7 mouse cellular contexts compared by ENCODE assay signal in genomic region chr5:131306321-131306907, GRCm38 (mm10). TPM values are rescaled to one million over a fixed set of nuclear protein-coding genes. Genes with fewer than 3 reads are reported as not detected.
DNase-seq lines count a peak whose midpoint lies in the region; ATAC-seq and TF ChIP-seq lines count a peak whose summit lies in the region.

No protein-coding gene starts in this region.

- H3K27ac ChIP-seq in intestine, postnatal 0 days (ENCODE audit: low read depth, low read length) = no peak overlapping the region
- peak overlapping the region; percentile 93 for H3K27ac ChIP-seq in neural tube, embryonic 13.5 days (replicated peaks)

- H3K36me3 ChIP-seq in intestine, postnatal 0 days (ENCODE audit: control insufficient read depth, insufficient read depth) = no peaks in the 10 kb centered on the region
- no peaks in the 10 kb centered on the region for H3K36me3 ChIP-seq in neural tube, embryonic 13.5 days

- TF ChIP-seq CTCF in intestine, postnatal 0 days (IDR thresholded peaks at IDR 0.05; ENCODE audit: low read depth) = no peak

- under 1% methylated on average over 39 of the region's 39 CpGs for WGBS in intestine, postnatal 0 days
- under 1% methylated on average over 39 of the region's 39 CpGs for WGBS in neural tube, embryonic 13.5 days

- no peak for ATAC-seq in intestine, postnatal 0 days
- peak; percentile 28 for ATAC-seq in neural tube, embryonic 13.5 days (ENCODE audit: low read depth)

- intact Hi-C loops in gastrocnemius, postnatal 14 days (cut with DNase I; ENCODE audit: low total_unique reads) = no loop called here

- no peak overlapping the region for H3K9ac ChIP-seq in intestine, postnatal 0 days (ENCODE audit: low read depth, low read length)
- H3K9ac ChIP-seq in neural tube, embryonic 13.5 days = peak overlapping the region; percentile 87

- no peaks in the 10 kb centered on the region for H3K4me1 ChIP-seq in intestine, postnatal 0 days (replicated peaks; ENCODE audit: control insufficient read depth, insufficient read depth, low read length)
- H3K4me1 ChIP-seq in neural tube, embryonic 13.5 days (replicated peaks) = peaks cover 46% of the 10 kb centered on the region

- DNase-seq in right cerebral cortex, adult 18-20 months = peak; percentile 18
- DNase-seq in right cerebral cortex, postnatal 36 days (ENCODE audit: low spot score in 2 of 2) = no peak
- peak; percentile 65 to 67 for DNase-seq in cerebellum, postnatal 25 days
- peak; percentile 27 for DNase-seq in gastrocnemius, postnatal 14 days
- no peak for DNase-seq in spleen, adult 12 weeks (ENCODE audit: low spot score)

- peak overlapping the region; percentile 42 for H3K4me3 ChIP-seq in intestine, postnatal 0 days (ENCODE audit: low read depth, low read length)
- H3K4me3 ChIP-seq in neural tube, embryonic 13.5 days = peak overlapping the region; percentile 78

- no peaks in the 10 kb centered on the region for H3K9me3 ChIP-seq in intestine, postnatal 0 days (ENCODE audit: control insufficient read depth)
- H3K9me3 ChIP-seq in neural tube, embryonic 13.5 days = no peaks in the 10 kb centered on the region

- H3K27me3 ChIP-seq in intestine, postnatal 0 days (replicated peaks; ENCODE audit: control insufficient read depth, insufficient read depth, low read length) = peaks cover 20% of the 10 kb centered on the region
- peaks cover 11% of the 10 kb centered on the region for H3K27me3 ChIP-seq in neural tube, embryonic 13.5 days

- peak overlapping the region; percentile 72 for H3K4me2 ChIP-seq in intestine, postnatal 0 days (replicated peaks; ENCODE audit: low read depth)
- peak overlapping the region; percentile 89 for H3K4me2 ChIP-seq in neural tube, embryonic 13.5 days

RNA-seq across cellular contexts. Expression of gene Galnt17, which starts 1.9 kb away (rescaled TPM):
- 10 to 100 TPM in 1 of 2 experiments, 1 to 10 TPM in 1; 9.1 to 11.1 TPM for total RNA-seq in gastrocnemius, postnatal 14 days (2021)
- 0.21 and 0.29 TPM in 2 replicates for polyA plus RNA-seq in intestine, postnatal 0 days (2015; fragmentation: Nextera tagmentation; extraction: Ambion mirVana)
- polyA plus RNA-seq in neural tube, embryonic 13.5 days (2015; fragmentation: Nextera tagmentation; extraction: Ambion mirVana) = 9.6 and 10.7 TPM in 2 replicates

Comparison
In these comparisons a context has a peak if more than half of its experiments do, and no peak if none do; other contexts are left out.
1. DNase-seq: peak in right cerebral cortex, adult 18-20 months (single experiment), cerebellum, postnatal 25 days (2 of 2) and gastrocnemius, postnatal 14 days (single experiment); none in right cerebral cortex, postnatal 36 days (0 of 2) and spleen, adult 12 weeks (single experiment).